Mouse (Mus musculus) midbrain, embryonic 12.5 days (tissue): ENCODE results near the gene Palb2. TPM values are rescaled to one million over a fixed set of nuclear protein-coding genes. Genes with fewer than 3 reads are reported as not detected.

ENCODE experiments used
- polyA plus RNA-seq: library from polyadenylated mRNA; unstranded; fragments of >200 nt; fragmentation: Nextera tagmentation; extraction: Ambion mirVana; gene quantifications from 2 replicates; pipeline ENCODE4 v1.2.1, GENCODE M21; 2016

Gene Palb2
- polyA plus RNA-seq, 1 experiment from 2014 or later, result 20.5 TPM

Other genes with a start within 250 kb of the Palb2 start
- 20.7 and 21.9 TPM in 2 replicates for gene Cog7, start 151.3 kb downstream of the Palb2 start, polyA plus RNA-seq
- gene Gga2, start 111.8 kb downstream of the Palb2 start, polyA plus RNA-seq, result 74.8 and 76.5 TPM in 2 replicates
- gene Ubfd1, start 65.8 kb downstream of the Palb2 start, polyA plus RNA-seq, result 88.6 and 95.0 TPM in 2 replicates
- 15.2 and 15.7 TPM in 2 replicates for gene Ears2, start 65.7 kb downstream of the Palb2 start, polyA plus RNA-seq
- gene Ndufab1, start 31.1 kb downstream of the Palb2 start, polyA plus RNA-seq, result 567 and 632 TPM in 2 replicates
- gene Dctn5, start 56 bp upstream of the Palb2 start, polyA plus RNA-seq, result 129 and 133 TPM in 2 replicates
- 124 and 133 TPM in 2 replicates for gene Plk1, start 26.5 kb upstream of the Palb2 start, polyA plus RNA-seq
- gene Ern2, start 53.2 kb upstream of the Palb2 start, polyA plus RNA-seq, result 0.29 and 0.32 TPM in 2 replicates
- 0.22 and 0.51 TPM in 2 replicates for gene Chp2, start 86.5 kb upstream of the Palb2 start, polyA plus RNA-seq
- gene Prkcb, start 155.8 kb upstream of the Palb2 start, polyA plus RNA-seq, result 24.2 and 25.3 TPM in 2 replicates